Mouse (Mus musculus) heart, embryonic 11.5 days (tissue): ENCODE data around the gene Ndufa8. TPM values are rescaled to one million over a fixed set of nuclear protein-coding genes. Genes with fewer than 3 reads are reported as not detected.

Source experiments
- ATAC-seq: fragments of 200-750 bp; cut with Nextera tagmentation; replicated peaks from 2 replicates; pipeline ENCODE4 v1.8.0; 2017; ENCODE audit warnings: moderate library complexity; ENCODE audit not compliant: insufficient number of reproducible peaks, low FRiP score, low TSS enrichment
- H3K27ac ChIP-seq: fragments of 300-500 bp; sonication (generic); 2 replicates; pipeline ENCODE4 v1.5.1; 2014; ENCODE audit warnings: mild to moderate bottlenecking, low read depth, low read length
- H3K27me3 ChIP-seq: fragments of 300-500 bp; sonication (generic); 2 replicates; pipeline ENCODE4 v1.6.1; 2014; ENCODE audit warnings: mild to moderate bottlenecking, low read length, mixed read lengths; ENCODE audit not compliant: control insufficient read depth, insufficient read depth
- H3K36me3 ChIP-seq: fragments of 300-500 bp; sonication (generic); 2 replicates; pipeline ENCODE4 v1.6.1; 2014; ENCODE audit warnings: mild to moderate bottlenecking, low read length, moderate library complexity, mixed read lengths; ENCODE audit not compliant: control insufficient read depth, insufficient read depth
- H3K4me1 ChIP-seq: fragments of 300-500 bp; sonication (generic); 2 replicates; pipeline ENCODE4 v1.6.1; 2014; ENCODE audit warnings: low read length; ENCODE audit not compliant: control insufficient read depth, insufficient read depth
- H3K4me2 ChIP-seq: fragments of 300-500 bp; sonication (generic); 2 replicates; pipeline ENCODE4 v1.6.1; 2014; ENCODE audit warnings: mild to moderate bottlenecking, moderate library complexity
- H3K4me3 ChIP-seq: fragments of 300-500 bp; sonication (generic); 2 replicates; pipeline ENCODE4 v1.5.1; 2014; ENCODE audit warnings: low read depth, low read length
- H3K9ac ChIP-seq: fragments of 300-500 bp; sonication (generic); 2 replicates; pipeline ENCODE4 v1.6.1; 2014; ENCODE audit warnings: mild to moderate bottlenecking, low read depth, low read length, moderate library complexity
- H3K9me3 ChIP-seq: fragments of 300-500 bp; sonication (generic); replicated peaks from 2 replicates; pipeline ENCODE4 v1.6.1; 2016; ENCODE audit warnings: low read length; ENCODE audit not compliant: control insufficient read depth
- WGBS: fragments of 180-500 bp; shearing (Covaris S2); extraction: QIAGEN DNeasy Blood & Tissue Kit; methylation state at CpG from one replicate; pipeline ENCODE4 v1.1.7; 2014; ENCODE audit not compliant: insufficient replicate concordance; 5-methylcytosine and 5-hydroxymethylcytosine counted together
- polyA plus RNA-seq: library from polyadenylated mRNA; unstranded; fragments of >200 nt; fragmentation: Nextera tagmentation; extraction: Ambion mirVana; gene quantifications from 2 replicates; pipeline ENCODE4 v1.2.1, GENCODE M21; 2014

The Ndufa8 gene
- 367 and 380 TPM in 2 replicates for polyA plus RNA-seq

DNA sequence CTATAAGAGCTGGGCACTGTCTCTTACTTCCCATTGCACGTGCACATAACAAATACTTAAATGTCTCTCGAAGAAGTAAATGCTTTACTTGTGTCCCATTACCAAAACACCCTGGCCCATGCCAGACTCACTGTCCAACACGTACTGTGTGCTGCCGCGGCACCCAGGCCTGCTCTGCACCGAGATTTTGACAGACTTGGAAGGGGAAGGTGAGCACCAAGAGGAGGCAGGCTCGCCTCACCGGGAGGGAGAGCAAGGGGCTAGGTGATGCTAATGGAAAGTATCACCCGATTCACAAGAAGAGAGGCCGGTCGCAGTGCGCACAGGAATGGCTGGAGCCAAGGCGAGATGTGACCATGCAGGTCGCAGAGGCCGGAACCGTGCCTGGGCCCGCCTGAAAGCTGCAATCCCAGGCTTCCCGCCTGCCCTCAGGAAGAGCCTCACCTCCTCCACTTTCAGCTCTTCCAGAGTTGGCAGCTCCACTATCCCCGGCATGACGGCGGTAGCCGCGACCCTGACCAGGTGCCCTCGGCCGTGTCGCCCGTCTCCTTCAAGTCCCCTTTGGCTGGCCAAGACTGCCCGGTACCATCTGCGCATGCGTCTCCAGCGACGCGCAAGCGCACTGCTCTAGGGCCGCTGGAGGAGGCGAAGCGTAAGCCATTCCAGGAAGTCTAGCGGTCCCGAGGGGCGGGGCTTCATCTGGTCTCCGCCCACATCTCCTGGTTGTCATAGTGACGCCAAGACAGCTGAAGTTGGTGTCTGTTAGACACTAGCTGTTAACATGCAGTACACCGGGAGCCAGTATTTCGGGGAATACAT is at the start of gene Ndufa8, which contains the start of gene Morn5:
Gene Ndufa8 (minus strand): TSS at position 659 of the 819 bp plus-strand sequence.
Gene Morn5 (plus strand): TSS at position 711 of the 819 bp plus-strand sequence.
- H3K27ac ChIP-seq: peak within 1 kb of the TSS; percentile 68
- peaks cover 1% of the 10 kb centered on the region; the same call in 1 of the 2 replicates for H3K36me3 ChIP-seq
- H3K4me3 ChIP-seq: peak within 1 kb of the TSS; percentile 88
- peak within 1 kb of the TSS; percentile 94 for H3K9ac ChIP-seq
- under 1% methylated on average over 44 of the region's 44 CpGs for WGBS
- ATAC-seq: peak; percentile 96
- no peaks in the 10 kb centered on the region for H3K27me3 ChIP-seq
- H3K9me3 ChIP-seq: no peaks in the 10 kb centered on the region
- H3K4me1 ChIP-seq: peaks cover 8% of the 10 kb centered on the region; the same call in 1 of the 2 replicates
- H3K4me2 ChIP-seq: peak within 1 kb of the TSS; percentile 78

DNA sequence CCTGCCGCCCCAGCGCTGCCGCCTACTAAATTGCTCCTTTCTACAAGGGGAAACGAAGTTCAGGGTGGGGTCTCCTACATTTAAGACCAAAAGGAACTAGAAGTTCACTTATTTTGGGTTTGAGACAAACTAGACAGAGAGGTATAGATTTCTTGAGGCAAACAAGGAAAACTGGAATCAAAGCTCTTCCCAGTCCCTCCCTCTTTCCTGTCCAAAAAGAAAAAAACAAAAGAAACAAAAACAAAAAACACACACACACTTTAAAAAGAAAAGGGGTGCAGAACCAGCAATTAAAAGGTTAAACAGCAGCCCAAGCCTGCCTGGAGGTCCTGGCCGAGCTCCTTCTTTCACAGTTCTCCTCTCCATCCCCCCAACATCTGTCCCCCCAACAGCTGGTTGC is 48.8 kb upstream of the Ndufa8 start:
- Histone ChIP-seq H3K27me3 (peaks cover 97% of the 10 kb centered on the region), H3K4me1 (peaks cover 4% of the 10 kb centered on the region), H3K9me3 (no peaks in the 10 kb centered on the region), H3K9ac (no peak overlapping the region), H3K36me3 (no peaks in the 10 kb centered on the region), H3K27ac (no peak overlapping the region), H3K4me2 (no peak overlapping the region), H3K4me3 (no peak overlapping the region)
- 7% methylated on average over 5 of the region's 5 CpGs for WGBS
- no peak for ATAC-seq

- ATAC-seq: no peak
- no peak overlapping the region for H3K27ac ChIP-seq
- 3% methylated on average over 18 of the region's 18 CpGs for whole genome bisulfite sequencing
- H3K4me1 ChIP-seq: no peaks in the 10 kb centered on the region
- peaks cover 97% of the 10 kb centered on the region for H3K27me3 ChIP-seq
- no peak overlapping the region for H3K4me2 ChIP-seq
- H3K4me3 ChIP-seq: no peak overlapping the region
- H3K36me3 ChIP-seq: no peaks in the 10 kb centered on the region
- H3K9ac ChIP-seq: no peak overlapping the region
- no peaks in the 10 kb centered on the region for H3K9me3 ChIP-seq
These were observed 48.1 kb upstream of the Ndufa8 start for GRCm38 (mm10) chr2:36097129-36097815.

DNA sequence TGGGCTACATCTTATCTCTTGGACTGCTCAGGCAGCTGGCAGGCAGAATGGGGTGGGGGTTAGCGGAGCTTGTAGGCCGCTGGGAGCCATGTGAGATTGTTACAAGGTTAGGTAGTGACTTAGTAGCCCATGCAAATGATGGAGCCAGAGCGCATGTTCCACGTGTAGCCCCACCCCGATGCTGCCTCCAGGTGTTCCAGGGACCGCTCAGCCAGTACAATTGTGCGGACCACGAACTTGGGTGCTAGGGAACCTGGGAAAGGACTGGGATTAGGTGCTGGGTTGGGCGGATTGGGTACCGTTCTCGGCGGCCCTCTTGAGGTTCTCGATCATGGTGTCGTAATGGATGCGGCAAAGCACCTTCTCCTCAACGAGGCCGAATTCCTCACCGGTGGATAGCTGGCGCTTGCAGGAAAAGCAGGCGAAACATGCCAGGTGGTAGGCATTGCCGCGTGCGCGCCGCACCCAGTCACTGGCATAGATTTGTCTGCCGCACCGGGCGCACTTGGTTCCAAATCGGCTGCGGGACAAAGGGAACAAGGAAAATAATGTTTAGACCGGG is 44.8 kb upstream of the Ndufa8 start:
- H3K9ac ChIP-seq: no peak overlapping the region
- peaks cover 9% of the 10 kb centered on the region; the same call in 1 of the 2 replicates for H3K4me1 ChIP-seq
- no peaks in the 10 kb centered on the region for H3K36me3 ChIP-seq
- WGBS: 7% methylated on average over 31 of the region's 31 CpGs
- H3K4me3 ChIP-seq: 0 out of 2 replicates have a peak overlapping the region, but pooled peaks have one; percentile 4
- no peak overlapping the region for H3K27ac ChIP-seq
- no peaks in the 10 kb centered on the region for H3K9me3 ChIP-seq
- H3K4me2 ChIP-seq: no peak overlapping the region
- H3K27me3 ChIP-seq: peaks cover 100% of the 10 kb centered on the region
- ATAC-seq: no peak

GRCm38 (mm10) chr2:36093301-36093700 is 44.1 kb upstream of the Ndufa8 start:
- ATAC-seq: no peak
- Histone ChIP-seq H3K9ac (no peak overlapping the region), H3K4me1 (peaks cover 9% of the 10 kb centered on the region; the same call in 1 of the 2 replicates), H3K27me3 (peaks cover 99% of the 10 kb centered on the region), H3K4me3 (no peak overlapping the region), H3K27ac (no peak overlapping the region), H3K36me3 (no peaks in the 10 kb centered on the region), H3K4me2 (no peak overlapping the region), H3K9me3 (no peaks in the 10 kb centered on the region)
- 21% methylated on average over 7 of the region's 7 CpGs for WGBS

DNA sequence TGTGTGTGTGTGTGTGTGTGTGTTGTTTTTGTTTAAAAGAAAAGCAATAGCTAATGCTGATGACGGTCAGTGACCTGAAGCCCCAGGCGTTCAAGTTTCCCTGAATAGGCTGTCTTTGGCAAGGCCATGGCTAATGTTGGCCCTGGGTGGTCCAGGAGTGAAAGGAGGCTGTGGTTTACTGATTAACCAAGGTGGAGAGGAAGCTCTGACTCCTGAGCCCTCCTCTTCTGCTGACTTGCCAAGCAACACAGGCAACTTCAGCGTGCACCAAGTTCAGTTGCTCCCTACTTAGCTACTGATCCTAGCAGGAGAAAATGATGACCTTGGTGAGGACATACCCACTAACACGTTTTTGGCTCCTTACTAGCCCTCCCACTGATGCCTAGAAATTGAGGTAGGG is 43.5 kb upstream of the Ndufa8 start:
- WGBS: 8% methylated on average over 4 of the region's 4 CpGs
- Histone ChIP-seq H3K9ac (no peak overlapping the region), H3K4me1 (peaks cover 9% of the 10 kb centered on the region; the same call in 1 of the 2 replicates), H3K4me2 (no peak overlapping the region), H3K27me3 (peaks cover 99% of the 10 kb centered on the region), H3K36me3 (no peaks in the 10 kb centered on the region), H3K27ac (no peak overlapping the region), H3K4me3 (no peak overlapping the region), H3K9me3 (no peaks in the 10 kb centered on the region)
- no peak for ATAC-seq

- Histone ChIP-seq H3K9me3 (no peaks in the 10 kb centered on the region), H3K9ac (no peak overlapping the region), H3K4me2 (peak overlapping the region; percentile 84), H3K4me1 (peaks cover 9% of the 10 kb centered on the region; the same call in 1 of the 2 replicates), H3K27ac (no peak overlapping the region), H3K27me3 (peaks cover 96% of the 10 kb centered on the region), H3K36me3 (no peaks in the 10 kb centered on the region), H3K4me3 (peak overlapping the region; percentile 50)
- peak; percentile 77 for ATAC-seq
- WGBS: 1% methylated on average over 70 of the region's 70 CpGs
These were observed 41.9 kb upstream of the Ndufa8 start for GRCm38 (mm10) chr2:36090853-36091741.

DNA sequence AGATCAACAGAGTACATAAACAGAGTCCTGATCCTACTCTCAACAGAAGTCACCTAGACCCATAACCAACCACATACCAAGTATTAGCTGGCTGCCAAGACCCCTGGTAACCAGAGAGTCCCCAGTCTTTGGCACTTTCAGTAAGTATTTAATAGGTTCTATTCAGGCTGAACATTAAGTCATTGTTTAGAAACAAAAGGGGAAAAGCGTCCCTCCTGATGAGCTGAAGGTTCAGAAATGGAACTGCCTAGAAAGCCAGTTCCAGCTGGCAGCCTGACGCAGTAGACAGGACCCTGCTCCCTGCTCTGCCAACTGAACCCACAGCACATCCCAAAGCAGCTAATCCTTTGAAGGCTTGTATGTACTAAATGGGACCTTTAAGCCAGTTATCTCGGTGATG is 40.0 kb upstream of the Ndufa8 start:
- no peak for ATAC-seq
- H3K4me1 ChIP-seq: peaks cover 9% of the 10 kb centered on the region; the same call in 1 of the 2 replicates
- peaks cover 79% of the 10 kb centered on the region for H3K27me3 ChIP-seq
- H3K27ac ChIP-seq: no peak overlapping the region
- H3K4me2 ChIP-seq: no peak overlapping the region
- no peaks in the 10 kb centered on the region for H3K36me3 ChIP-seq
- no peaks in the 10 kb centered on the region for H3K9me3 ChIP-seq
- no peak overlapping the region for H3K9ac ChIP-seq
- 60% methylated on average over 3 of the region's 3 CpGs for WGBS
- H3K4me3 ChIP-seq: no peak overlapping the region
